Mouse (Mus musculus) central nervous system, embryonic 18 days (tissue): Measurements from ENCODE around the gene Tnfrsf18. TPM values are rescaled to one million over a fixed set of nuclear protein-coding genes. Genes with fewer than 3 reads are reported as not detected.

Experiments used
- polyA plus RNA-seq: library from polyadenylated mRNA; depleted of rRNA; stranded (reverse); fragments of >200 nt; gene quantifications from 2 replicates; pipeline ENCODE4 v1.2.3, GENCODE M21; 2012; rRNA removed

The Tnfrsf18 gene
- polyA plus RNA-seq = 0.09 and 0.19 TPM in 2 replicates

DNA sequence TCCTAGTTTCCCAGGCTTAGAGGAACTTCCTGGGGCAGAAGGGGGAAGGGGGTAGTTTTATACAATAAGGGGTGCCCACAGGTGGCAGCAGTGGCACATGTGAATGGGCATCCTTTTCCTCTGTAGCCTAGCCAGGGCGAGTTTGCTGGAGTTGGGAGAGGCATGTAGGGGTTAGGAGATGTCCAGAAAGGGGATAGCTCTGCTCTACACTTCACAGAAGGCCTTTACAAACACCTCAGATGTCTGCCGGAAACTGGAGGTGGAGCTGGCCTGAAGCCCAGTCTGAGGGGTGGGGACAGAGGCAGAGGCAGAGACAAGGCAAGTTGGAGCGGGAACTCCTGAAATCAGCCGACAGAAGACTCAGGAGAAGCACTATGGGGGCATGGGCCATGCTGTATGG, at the start of gene Tnfrsf18:
Gene Tnfrsf18, plus strand, starts transcription at position 152 of the 400 bp plus-strand sequence.

DNA sequence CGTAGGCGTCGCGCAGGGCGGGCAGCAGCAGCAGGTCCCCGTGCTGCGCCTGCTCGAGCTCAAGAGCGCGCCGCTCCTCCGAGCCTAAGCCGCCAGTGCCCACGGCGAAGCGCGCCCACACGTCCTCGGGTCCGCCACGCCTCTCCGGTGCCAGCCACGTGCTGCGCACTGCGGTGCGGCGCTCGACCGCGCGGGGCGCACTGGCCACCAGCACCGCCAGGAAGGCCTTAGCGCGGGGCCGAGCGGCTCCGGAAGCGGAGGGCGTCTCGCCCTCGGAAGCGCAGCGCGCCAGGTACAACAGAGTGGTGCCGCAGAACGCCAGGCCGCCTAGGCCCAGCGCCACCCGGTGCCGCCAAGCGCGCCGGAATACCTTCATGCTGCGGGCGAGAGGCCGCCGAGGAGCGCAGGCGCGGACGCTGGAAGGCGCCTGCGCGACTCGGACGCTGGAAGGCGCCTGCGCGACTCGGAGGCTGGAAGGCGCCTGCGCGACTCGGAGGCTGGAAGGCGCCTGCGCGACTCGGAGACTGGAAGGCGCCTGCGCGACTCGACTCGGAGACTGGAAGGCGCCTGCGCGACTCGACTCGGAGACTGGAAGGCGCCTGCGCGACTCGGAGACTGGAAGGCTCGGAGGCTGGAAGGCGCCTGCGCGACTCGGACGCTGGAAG, 33.6 kb upstream of the Tnfrsf18 start, which contains the start of the genes B3galt6 and Sdf4:
Gene B3galt6, minus strand, starts transcription at position 409 of the 665 bp plus-strand sequence.
Gene Sdf4, plus strand, starts transcription at position 632 of the 665 bp plus-strand sequence.

DNA sequence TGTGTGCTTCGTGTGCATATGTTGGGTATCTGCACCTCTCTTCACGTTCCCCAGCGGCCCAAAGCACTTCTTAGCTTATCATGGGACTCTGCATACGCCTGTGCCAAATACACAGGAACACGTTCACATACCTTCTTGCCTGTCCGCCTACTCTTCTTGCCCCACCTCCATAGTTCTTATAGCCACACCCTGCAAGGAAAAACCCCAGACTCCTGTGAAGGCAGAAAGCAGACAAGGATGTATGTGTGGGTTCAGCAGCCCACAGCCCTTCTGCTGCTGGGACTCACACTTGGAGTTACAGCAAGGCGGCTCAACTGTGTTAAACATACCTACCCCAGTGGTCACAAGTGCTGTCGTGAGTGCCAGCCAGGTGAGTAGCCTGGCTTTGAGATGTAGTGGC, 12.3 kb upstream of the Tnfrsf18 start, which contains the start of gene Tnfrsf4:
Gene Tnfrsf4, plus strand, starts transcription at position 207 of the 400 bp plus-strand sequence.

DNA sequence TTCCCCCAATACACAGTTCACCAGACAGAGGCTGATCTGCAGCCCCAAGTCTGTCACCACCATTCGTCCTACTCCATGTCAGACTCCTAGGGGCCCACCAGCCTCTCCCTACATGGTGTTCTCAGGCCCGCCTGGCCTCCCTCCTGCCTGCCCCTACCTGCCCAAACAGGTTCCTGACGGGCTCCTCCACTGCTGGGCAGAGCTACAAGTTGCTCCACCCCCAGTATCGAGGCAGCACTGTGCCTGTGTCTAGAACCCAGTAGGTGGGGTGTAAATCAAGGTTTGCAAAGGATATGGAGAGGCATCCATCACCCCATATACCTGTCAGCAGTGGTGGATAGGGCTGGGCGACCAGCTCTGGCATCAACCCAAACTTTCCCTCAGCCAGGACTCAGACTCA, 33.3 kb downstream of the Tnfrsf18 start, which contains the start of gene Ttll10:
Gene Ttll10, minus strand, starts transcription at position 154 of the 400 bp plus-strand sequence.

Other genes with a start within 250 kb of the Tnfrsf18 start
- 1.6 and 1.7 TPM in 2 replicates for gene Tmem88b, start 240.3 kb upstream of the Tnfrsf18 start, polyA plus RNA-seq
- gene Ankrd65, start 235.7 kb upstream of the Tnfrsf18 start, polyA plus RNA-seq = not detected in 2 replicates
- 131 and 143 TPM in 2 replicates for gene Mrpl20, start 223.3 kb upstream of the Tnfrsf18 start, polyA plus RNA-seq
- 187 and 201 TPM in 2 replicates for gene Ccnl2, start 213.7 kb upstream of the Tnfrsf18 start, polyA plus RNA-seq
- 96.7 and 108 TPM in 2 replicates for gene Aurkaip1, start 194.9 kb upstream of the Tnfrsf18 start, polyA plus RNA-seq
- 30.7 and 42.0 TPM in 2 replicates for gene Mxra8, start 186.5 kb upstream of the Tnfrsf18 start, polyA plus RNA-seq
- gene Dvl1, start 178.8 kb upstream of the Tnfrsf18 start, polyA plus RNA-seq = 159 and 160 TPM in 2 replicates
- gene Tas1r3, start 162.8 kb upstream of the Tnfrsf18 start, polyA plus RNA-seq = 0.44 and 0.55 TPM in 2 replicates
- 21.7 and 24.1 TPM in 2 replicates for gene Cptp, start 156.7 kb upstream of the Tnfrsf18 start, polyA plus RNA-seq
- gene Ints11, start 156.6 kb upstream of the Tnfrsf18 start, polyA plus RNA-seq = 67.9 and 73.7 TPM in 2 replicates
- gene Pusl1, start 134.4 kb upstream of the Tnfrsf18 start, polyA plus RNA-seq = 92.1 and 92.2 TPM in 2 replicates
- 112 and 119 TPM in 2 replicates for gene Acap3, start 134.3 kb upstream of the Tnfrsf18 start, polyA plus RNA-seq
- gene Ube2j2, start 82.3 kb upstream of the Tnfrsf18 start, polyA plus RNA-seq = 113 and 114 TPM in 2 replicates
- 7.5 and 10.5 TPM in 2 replicates for gene C1qtnf12, start 63.8 kb upstream of the Tnfrsf18 start, polyA plus RNA-seq
- 21.2 and 21.6 TPM in 2 replicates for gene B3galt6, start 33.5 kb upstream of the Tnfrsf18 start, polyA plus RNA-seq
- 45.4 and 46.3 TPM in 2 replicates for gene Sdf4, start 33.3 kb upstream of the Tnfrsf18 start, polyA plus RNA-seq
- 2.2 and 2.8 TPM in 2 replicates for gene Tnfrsf4, start 12.3 kb upstream of the Tnfrsf18 start, polyA plus RNA-seq
- 0.07 and 0.16 TPM in 2 replicates for gene Ttll10, start 33.2 kb downstream of the Tnfrsf18 start, polyA plus RNA-seq
- 58.5 and 59.2 TPM in 2 replicates for gene 9430015G10Rik, start 83.8 kb downstream of the Tnfrsf18 start, polyA plus RNA-seq
- 1.7 and 1.8 TPM in 2 replicates for gene Rnf223, start 104.3 kb downstream of the Tnfrsf18 start, polyA plus RNA-seq
- gene Agrn, start 171.3 kb downstream of the Tnfrsf18 start, polyA plus RNA-seq = 344 and 369 TPM in 2 replicates
- 7.0 and 10.5 TPM in 2 replicates for gene Isg15, start 174.7 kb downstream of the Tnfrsf18 start, polyA plus RNA-seq
- 2.9 and 3.3 TPM in 2 replicates for gene AW011738, start 177.1 kb downstream of the Tnfrsf18 start, polyA plus RNA-seq
- gene Perm1, start 189.7 kb downstream of the Tnfrsf18 start, polyA plus RNA-seq = 1.1 and 1.4 TPM in 2 replicates
- gene Plekhn1, start 208.7 kb downstream of the Tnfrsf18 start, polyA plus RNA-seq = 88.6 and 93.7 TPM in 2 replicates
- gene Noc2l, start 209.8 kb downstream of the Tnfrsf18 start, polyA plus RNA-seq = 110 and 113 TPM in 2 replicates
- 5.5 and 5.7 TPM in 2 replicates for gene Samd11, start 229.5 kb downstream of the Tnfrsf18 start, polyA plus RNA-seq